ENCODE assay signal across 9 mouse cellular contexts in genomic region chr1:170477636-170478600, GRCm38 (mm10).
DNase-seq lines count a peak whose midpoint lies in the region; ATAC-seq and TF ChIP-seq lines count a peak whose summit lies in the region.
"Had no signal": no experiment of that assay in that cellular context is flagged by ENCODE, and none has a peak within 500 bp of the region (broad histone marks: within the 10 kb centered on the region; RNA-seq: fewer than 3 reads in every experiment).

No protein-coding gene starts in this region.

- H3K27me3 ChIP-seq in lung, embryonic 14.5 days (ENCODE audit: insufficient read depth, low read length), result no peaks in the 10 kb centered on the region
- no peaks in the 10 kb centered on the region for H3K27me3 ChIP-seq in forebrain, embryonic 13.5 days
- H3K27me3 ChIP-seq in hindbrain, embryonic 15.5 days, result no peaks in the 10 kb centered on the region
- H3K27me3 ChIP-seq in liver, embryonic 16.5 days (ENCODE audit: control insufficient read depth, insufficient read depth, low read depth, low read length), result no peaks in the 10 kb centered on the region

- H3K9me3 ChIP-seq in lung, embryonic 14.5 days (ENCODE audit: low read depth, low read length), result no peaks in the 10 kb centered on the region
- H3K9me3 ChIP-seq in forebrain, embryonic 13.5 days (replicated peaks), result no peaks in the 10 kb centered on the region
- H3K9me3 ChIP-seq in hindbrain, embryonic 15.5 days, result no peaks in the 10 kb centered on the region
- H3K9me3 ChIP-seq in liver, embryonic 16.5 days (replicated peaks; ENCODE audit: control insufficient read depth, low read length), result no peaks in the 10 kb centered on the region

- H3K4me1 ChIP-seq in lung, embryonic 14.5 days (ENCODE audit: insufficient read depth), result peaks cover 36% of the 10 kb centered on the region
- peaks cover 44% of the 10 kb centered on the region for H3K4me1 ChIP-seq in forebrain, embryonic 13.5 days
- peaks cover 21% of the 10 kb centered on the region for H3K4me1 ChIP-seq in hindbrain, embryonic 15.5 days (replicated peaks)
- peaks cover 10% of the 10 kb centered on the region for H3K4me1 ChIP-seq in liver, embryonic 16.5 days (ENCODE audit: control insufficient read depth, low read depth, low read length)

- WGBS in lung, embryonic 14.5 days, result 41% methylated on average over 10 of the region's 10 CpGs
- WGBS in forebrain, embryonic 13.5 days, result 20% methylated on average over 10 of the region's 10 CpGs
- WGBS in hindbrain, embryonic 15.5 days, result 25% methylated on average over 10 of the region's 10 CpGs
- WGBS in liver, embryonic 16.5 days (ENCODE audit: insufficient replicate concordance), result 26% methylated on average over 10 of the region's 10 CpGs

- TF ChIP-seq CTCF in lung, embryonic 14.5 days (IDR thresholded peaks at IDR 0.05; ENCODE audit: low read depth), result no peak

- no peak overlapping the region for H3K9ac ChIP-seq in lung, embryonic 14.5 days
- peak overlapping the region; percentile 40 for H3K9ac ChIP-seq in forebrain, embryonic 13.5 days
- no peak overlapping the region for H3K9ac ChIP-seq in hindbrain, embryonic 15.5 days
- H3K9ac ChIP-seq in liver, embryonic 16.5 days (ENCODE audit: low read depth, low read length), result no peak overlapping the region
- H3K9ac ChIP-seq: liver, embryonic 14.5 days had no signal

- ATAC-seq in lung, embryonic 14.5 days (ENCODE audit: insufficient read depth), result peak; percentile 23; the same call in 1 of the 2 replicates
- peak; percentile 80 for ATAC-seq in forebrain, embryonic 13.5 days
- peak; percentile 65; the same call in 1 of the 2 replicates for ATAC-seq in hindbrain, embryonic 15.5 days (ENCODE audit: low FRiP score, low read depth)
- no peak for ATAC-seq in liver, embryonic 16.5 days (ENCODE audit: low read depth)

- H3K4me2 ChIP-seq in lung, embryonic 14.5 days, result no peak overlapping the region
- peak overlapping the region; percentile 32 for H3K4me2 ChIP-seq in forebrain, embryonic 13.5 days
- no peak overlapping the region for H3K4me2 ChIP-seq in hindbrain, embryonic 15.5 days
- no peak overlapping the region for H3K4me2 ChIP-seq in liver, embryonic 16.5 days (ENCODE audit: low read depth, low read length)

- H3K36me3 ChIP-seq in lung, embryonic 14.5 days (ENCODE audit: insufficient read depth), result no peaks in the 10 kb centered on the region
- H3K36me3 ChIP-seq in forebrain, embryonic 13.5 days (ENCODE audit: poor library complexity, severe bottlenecking), result no peaks in the 10 kb centered on the region
- no peaks in the 10 kb centered on the region for H3K36me3 ChIP-seq in hindbrain, embryonic 15.5 days
- H3K36me3 ChIP-seq in liver, embryonic 16.5 days (ENCODE audit: control insufficient read depth, insufficient read depth), result no peaks in the 10 kb centered on the region

- peak overlapping the region; percentile 72 for H3K27ac ChIP-seq in lung, embryonic 14.5 days (ENCODE audit: low read depth)
- peak overlapping the region; percentile 83 for H3K27ac ChIP-seq in forebrain, embryonic 13.5 days
- H3K27ac ChIP-seq in hindbrain, embryonic 15.5 days (replicated peaks), result peak overlapping the region; percentile 20; the same call in 1 of the 2 replicates
- H3K27ac ChIP-seq in liver, embryonic 16.5 days (ENCODE audit: low read length), result peak overlapping the region; percentile 73
- H3K27ac ChIP-seq: liver, embryonic 14.5 days had no signal

- no peak overlapping the region for H3K4me3 ChIP-seq in lung, embryonic 14.5 days (ENCODE audit: low read depth, low read length)
- H3K4me3 ChIP-seq in forebrain, embryonic 13.5 days, result no peak overlapping the region
- no peak overlapping the region for H3K4me3 ChIP-seq in hindbrain, embryonic 15.5 days
- H3K4me3 ChIP-seq in liver, embryonic 16.5 days (ENCODE audit: low read depth, low read length), result no peak overlapping the region

- peak; percentile 63 for DNase-seq in lung, embryonic 14.5 days
- DNase-seq in lung, postnatal 25 days (ENCODE audit: low spot score), result no peak
- DNase-seq in testis, postnatal 10 days (ENCODE audit: low spot score), result no peak
- no peak for DNase-seq in left cerebral cortex, adult 18-20 months (ENCODE audit: low spot score in 2 of 2)
- no peak for DNase-seq in adrenal gland, adult 8-10 months

Comparison
In these comparisons a context has a peak if more than half of its experiments do, and no peak if none do; other contexts are left out.
1. H3K27ac ChIP-seq: peak in every context shown above with its lines; median percentile 83 in forebrain, embryonic 13.5 days; 73 in liver, embryonic 16.5 days; 72 in lung, embryonic 14.5 days; 20 in hindbrain, embryonic 15.5 days.